Mouse (Mus musculus) C3H10T1/2 (cell line): Measurements from ENCODE around the gene Olfr561. TPM values are rescaled to one million over a fixed set of nuclear protein-coding genes. Genes with fewer than 3 reads are reported as not detected.

Experiments
- polyA plus RNA-seq, 2 experiments: library from polyadenylated mRNA; unstranded; fragments of >200 nt; fragmentation: generic; extraction: Trizol; gene quantifications; one replicate each; pipeline ENCODE4 v1.2.1; 2012; ENCODE audit warnings: missing spikeins in 2 of 2

The Olfr561 gene
- polyA plus RNA-seq: not detected

DNA sequence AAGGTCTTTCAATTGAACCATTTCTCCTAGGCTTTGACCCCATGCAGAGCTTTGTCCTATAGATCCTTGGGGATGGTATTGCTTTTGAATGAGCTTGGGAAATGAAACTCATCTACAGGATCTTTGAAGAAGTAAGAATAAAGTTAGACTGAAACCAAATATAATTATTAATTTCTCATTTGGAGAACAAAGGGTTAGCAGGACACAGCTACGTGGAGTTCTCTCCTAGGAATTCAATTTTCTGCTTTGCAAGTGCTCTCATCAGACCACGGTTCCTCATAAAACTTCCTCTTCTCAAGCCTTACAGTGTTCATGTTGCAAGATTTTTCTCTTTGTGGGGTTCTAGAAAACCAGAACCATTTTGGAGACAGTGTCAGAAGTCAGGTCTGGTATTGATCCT is at the start of gene Olfr561:
Olfr561 (plus strand) TSS at position 301 of the 400 bp plus-strand sequence.

DNA sequence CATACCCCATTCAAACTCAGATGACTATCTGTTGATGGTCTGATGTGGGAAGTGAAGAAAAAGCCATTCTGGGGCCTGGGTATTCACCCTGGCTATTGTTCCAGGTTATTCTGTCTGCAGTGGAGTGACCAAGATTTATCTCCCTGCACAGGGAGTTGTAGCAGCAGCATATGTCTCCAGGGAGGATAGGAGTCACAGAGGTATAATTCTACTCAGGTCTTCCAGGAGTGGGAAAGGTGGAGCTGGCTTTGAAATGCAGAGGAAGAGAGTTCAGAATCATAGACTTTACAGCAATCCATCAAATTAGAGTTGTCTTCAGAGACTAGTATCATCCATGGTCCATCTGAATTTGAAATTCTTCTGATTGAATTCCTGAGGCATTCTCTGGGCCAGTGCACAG is 43.6 kb upstream of the Olfr561 start, which contains the start of gene Olfr559:
Olfr559 (minus strand) TSS at position 101 of the 400 bp plus-strand sequence.

GRCm38 (mm10) chr7:102759266-102759665 is 11.8 kb upstream of the Olfr561 start, which contains the start of the genes Olfr560 and Olfr78:
Gene Olfr560 (minus strand): TSS chr7:102759366.
Gene Olfr78 (minus strand): TSS chr7:102759471.

DNA sequence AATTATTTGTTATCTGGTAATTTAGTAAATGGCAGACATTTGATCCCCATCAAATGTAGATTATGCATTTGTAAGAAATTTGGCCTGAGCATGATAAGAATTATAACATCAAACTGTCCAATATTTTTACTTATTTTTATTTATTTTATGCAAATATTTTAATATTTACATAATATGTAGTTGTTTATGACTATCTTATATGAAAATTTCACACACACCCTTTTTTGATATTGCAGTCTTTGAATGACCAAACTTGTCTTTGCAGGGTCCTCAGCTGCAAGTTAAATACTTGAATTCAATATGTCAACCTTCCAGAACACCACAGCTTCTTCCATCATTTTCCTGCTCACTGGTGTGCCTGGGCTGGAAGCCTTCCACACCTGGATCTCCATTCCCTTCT is 32.2 kb downstream of the Olfr561 start, which contains the start of gene Olfr564:
Olfr564 (plus strand) TSS at position 301 of the 400 bp plus-strand sequence.

Other genes starting within 250 kb of the Olfr561 start
- not detected for gene Olfr547, start 236.5 kb upstream of the Olfr561 start, polyA plus RNA-seq
- not detected for gene Olfr548-ps1, start 230.3 kb upstream of the Olfr561 start, polyA plus RNA-seq
- gene Olfr549, start 221.4 kb upstream of the Olfr561 start, polyA plus RNA-seq: not detected
- gene Trim21, start 205.7 kb upstream of the Olfr561 start, polyA plus RNA-seq: 1 to 10 TPM in 1 of 2 experiments, under 1 TPM in 1; 0.23 to 3.9 TPM
- not detected for gene Olfr550, start 199.8 kb upstream of the Olfr561 start, polyA plus RNA-seq
- gene Olfr551, start 179.3 kb upstream of the Olfr561 start, polyA plus RNA-seq: not detected
- gene Olfr552, start 173.5 kb upstream of the Olfr561 start, polyA plus RNA-seq: not detected
- gene Olfr553, start 153.0 kb upstream of the Olfr561 start, polyA plus RNA-seq: not detected
- not detected for gene Olfr554, start 132.8 kb upstream of the Olfr561 start, polyA plus RNA-seq
- gene Olfr555, start 112.4 kb upstream of the Olfr561 start, polyA plus RNA-seq: not detected
- gene Olfr556, start 106.3 kb upstream of the Olfr561 start, polyA plus RNA-seq: not detected
- gene Trim68, start 83.9 kb upstream of the Olfr561 start, polyA plus RNA-seq: 1 to 10 TPM in 1 of 2 experiments, under 1 TPM in 1; 0.36 to 3.6 TPM
- gene Olfr557, start 75.3 kb upstream of the Olfr561 start, polyA plus RNA-seq: not detected
- gene Olfr558, start 69.0 kb upstream of the Olfr561 start, polyA plus RNA-seq: not detected
- not detected for gene Olfr33, start 52.2 kb upstream of the Olfr561 start, polyA plus RNA-seq
- gene Olfr559, start 43.7 kb upstream of the Olfr561 start, polyA plus RNA-seq: not detected
- gene Olfr560, start 11.9 kb upstream of the Olfr561 start, polyA plus RNA-seq: not detected
- not detected for gene Olfr78, start 11.8 kb upstream of the Olfr561 start, polyA plus RNA-seq
- not detected for gene Olfr564, start 32.3 kb downstream of the Olfr561 start, polyA plus RNA-seq
- gene Olfr566, start 87.5 kb downstream of the Olfr561 start, polyA plus RNA-seq: not detected
- gene Olfr568, start 105.9 kb downstream of the Olfr561 start, polyA plus RNA-seq: not detected
- not detected for gene Olfr569, start 119.7 kb downstream of the Olfr561 start, polyA plus RNA-seq
- gene Olfr570, start 123.4 kb downstream of the Olfr561 start, polyA plus RNA-seq: not detected
- not detected for gene Olfr571, start 146.3 kb downstream of the Olfr561 start, polyA plus RNA-seq
- gene Olfr572, start 153.2 kb downstream of the Olfr561 start, polyA plus RNA-seq: not detected
- not detected for gene Olfr573-ps1, start 171.4 kb downstream of the Olfr561 start, polyA plus RNA-seq
- gene Olfr574, start 177.2 kb downstream of the Olfr561 start, polyA plus RNA-seq: not detected
- not detected for gene Olfr575, start 187.6 kb downstream of the Olfr561 start, polyA plus RNA-seq
- not detected for gene Olfr576, start 191.4 kb downstream of the Olfr561 start, polyA plus RNA-seq
- gene Olfr577, start 204.7 kb downstream of the Olfr561 start, polyA plus RNA-seq: not detected
- gene Olfr578, start 218.1 kb downstream of the Olfr561 start, polyA plus RNA-seq: not detected